Comparison of ENCODE assay signal across 8 mouse cellular contexts in genomic region chr6:145022966-145023725, GRCm38 (mm10). TPM values are rescaled to one million over a fixed set of nuclear protein-coding genes. Genes with fewer than 3 reads are reported as not detected.
A peak's percentile ranks its signal among the peaks of the same experiment; 100 is the strongest.
DNase-seq lines count a peak whose midpoint lies in the region; ATAC-seq and TF ChIP-seq lines count a peak whose summit lies in the region.

No protein-coding gene starts in this region.

- H3K9me3 ChIP-seq in heart, embryonic 10.5 days = 0 out of 2 replicates have a peak, but pooled peaks cover 5% of the 10 kb centered on the region
- H3K9me3 ChIP-seq in liver, embryonic 14.5 days (ENCODE audit: control insufficient read depth, low read length) = no peaks in the 10 kb centered on the region; the same call in 1 of the 2 replicates

- peak; percentile 49 for DNase-seq in heart, postnatal 4 days
- DNase-seq in heart, embryonic 10.5 days (ENCODE audit: low spot score) = no peak
- DNase-seq in testis, postnatal 14 days (ENCODE audit: low spot score) = no peak
- DNase-seq in liver, embryonic 14.5 days (ENCODE audit: low read depth in 3 of 3, low spot score in 3 of 3) = peak; percentile 22 to 41 (median 35)
- peak; percentile 67 for DNase-seq in thymus, postnatal 0 days (ENCODE audit: low spot score)
- no peak for DNase-seq in gastrocnemius, postnatal 25 days

- TF ChIP-seq POLR2A in testis, adult 2 months (IDR thresholded peaks at IDR 0.05; ENCODE audit: control insufficient read depth, low read depth, low read length) = no peak
- TF ChIP-seq POLR2A in bone marrow macrophage, adult 2 months (IDR thresholded peaks at IDR 0.05; ENCODE audit: borderline replicate concordance, low read depth, low read length) = no peak

- H3K4me3 ChIP-seq in heart, embryonic 10.5 days = no peak overlapping the region
- no peak overlapping the region for H3K4me3 ChIP-seq in testis, adult 2 months (ENCODE audit: control insufficient read depth, low read depth, low read length)
- no peak overlapping the region for H3K4me3 ChIP-seq in bone marrow macrophage, adult 2 months (ENCODE audit: insufficient read depth, low read length)
- no peak overlapping the region for H3K4me3 ChIP-seq in liver, embryonic 14.5 days (ENCODE audit: insufficient read depth in 1 of 2, low read depth in 2 of 2, low read length in 2 of 2)

- peak; percentile 66; the same call in 1 of the 2 replicates for TF ChIP-seq CTCF in testis, adult 2 months (IDR thresholded peaks at IDR 0.05; ENCODE audit: control insufficient read depth, insufficient read depth, insufficient replicate concordance, low read depth, low read length)
- TF ChIP-seq CTCF in bone marrow macrophage, adult 2 months (IDR thresholded peaks at IDR 0.05; ENCODE audit: low read depth, low read length) = peak; percentile 64
- peak; percentile 83 for TF ChIP-seq CTCF in liver, embryonic 14.5 days (IDR thresholded peaks at IDR 0.05; ENCODE audit: low read depth)

- no peaks in the 10 kb centered on the region for H3K4me1 ChIP-seq in heart, embryonic 10.5 days
- H3K4me1 ChIP-seq in testis, adult 2 months (ENCODE audit: control insufficient read depth, insufficient read depth, low read length) = no peaks in the 10 kb centered on the region
- H3K4me1 ChIP-seq in bone marrow macrophage, adult 2 months (ENCODE audit: control insufficient read depth, insufficient read depth, low read length) = no peaks in the 10 kb centered on the region
- H3K4me1 ChIP-seq in liver, embryonic 14.5 days (replicated peaks; ENCODE audit: control insufficient read depth in 2 of 2, insufficient read depth in 2 of 2, low read length in 1 of 2) = no peaks in the 10 kb centered on the region

- no peaks in the 10 kb centered on the region for H3K27me3 ChIP-seq in heart, embryonic 10.5 days (ENCODE audit: insufficient read depth, poor library complexity, severe bottlenecking)
- H3K27me3 ChIP-seq in testis, adult 2 months (ENCODE audit: control insufficient read depth, insufficient read depth, low read length) = no peaks in the 10 kb centered on the region
- H3K27me3 ChIP-seq in liver, embryonic 14.5 days (ENCODE audit: control insufficient read depth, insufficient read depth, low read length) = no peaks in the 10 kb centered on the region

- no peak overlapping the region for H3K4me2 ChIP-seq in liver, embryonic 14.5 days (ENCODE audit: low read depth)

- no peak for TF ChIP-seq EP300 in liver, embryonic 14.5 days (IDR thresholded peaks at IDR 0.05; ENCODE audit: low read depth)

- H3K36me3 ChIP-seq in heart, embryonic 10.5 days = peaks cover 44% of the 10 kb centered on the region
- no peaks in the 10 kb centered on the region for H3K36me3 ChIP-seq in testis, adult 2 months (ENCODE audit: control insufficient read depth, insufficient read depth, low read length)
- H3K36me3 ChIP-seq in liver, embryonic 14.5 days (replicated peaks; ENCODE audit: control insufficient read depth, insufficient read depth, low read depth) = no peaks in the 10 kb centered on the region

- no peak overlapping the region for H3K27ac ChIP-seq in heart, embryonic 10.5 days
- no peak overlapping the region for H3K27ac ChIP-seq in testis, adult 2 months (ENCODE audit: control insufficient read depth, insufficient read depth, low read depth, low read length)
- no peak overlapping the region for H3K27ac ChIP-seq in bone marrow macrophage, adult 2 months (ENCODE audit: insufficient read depth, low read depth, low read length)
- no peak overlapping the region for H3K27ac ChIP-seq in liver, embryonic 14.5 days

- 76% methylated on average over 14 of the region's 14 CpGs for WGBS in heart, embryonic 10.5 days
- 58% methylated on average over 14 of the region's 14 CpGs for WGBS in liver, embryonic 14.5 days (ENCODE audit: insufficient replicate concordance)

- ATAC-seq in liver, embryonic 14.5 days (ENCODE audit: insufficient read depth) = no peak

- no peak overlapping the region for H3K9ac ChIP-seq in liver, embryonic 14.5 days (replicated peaks)

RNA-seq across cellular contexts. Expression of gene Bcat1, which starts 52.8 kb away (rescaled TPM):
- 1 to 10 TPM; 2.4 to 2.9 TPM for total RNA-seq in heart, postnatal 4 days (2021)
- polyA plus RNA-seq in heart, embryonic 10.5 days (2016; fragmentation: Nextera tagmentation; extraction: Ambion mirVana) = 33.2 and 49.6 TPM in 2 replicates
- polyA plus RNA-seq in testis, adult 2 months (2012; rRNA removed) = 0.19 and 0.21 TPM in 2 replicates
- polyA plus RNA-seq in bone marrow macrophage, adult 2 months (2012; ENCODE audit: insufficient read depth, insufficient read length, missing spikeins) = 1.1 and 1.7 TPM in 2 replicates
- 0.06 and 0.13 TPM in 2 replicates for polyA plus RNA-seq in liver, embryonic 14.5 days (2012; rRNA removed)
- 0.35 and 0.51 TPM in 2 replicates for polyA plus RNA-seq in liver, embryonic 14.5 days (2014; fragmentation: Nextera tagmentation; extraction: Ambion mirVana)
- polyA plus RNA-seq in thymus, postnatal 0 days (2015; fragmentation: Nextera tagmentation; extraction: Ambion mirVana) = 8.9 and 11.8 TPM in 2 replicates
- 1 to 10 TPM; 3.4 to 3.7 TPM for total RNA-seq in gastrocnemius, postnatal 25 days (2021)

Comparison
In these comparisons a context has a peak if more than half of its experiments do, and no peak if none do; other contexts are left out.
1. DNase-seq: peak in heart, postnatal 4 days (single experiment), liver, embryonic 14.5 days (3 of 3) and thymus, postnatal 0 days (single experiment); none in heart, embryonic 10.5 days (single experiment), testis, postnatal 14 days (single experiment) and gastrocnemius, postnatal 25 days (single experiment).
2. Peak in every context shown above with its lines, with median percentiles within 50 percentile points of each other: CTCF ChIP-seq.